Mouse (Mus musculus): ENCODE measurements around the gene Dlst. TPM values are rescaled to one million over a fixed set of nuclear protein-coding genes. Genes with fewer than 3 reads are reported as not detected.

Gene Dlst
- total and polyA plus RNA-seq, 3 experiments = 163 to 376 (median 230) TPM

GRCm38 (mm10) chr12:85141096-85141495 is 30.5 kb downstream of the Dlst start:
- H3K4me3 ChIP-seq (ENCODE audit: control insufficient read depth in 1 of 2, insufficient read depth in 1 of 2, low read depth in 2 of 2, low read length in 2 of 2) = no peak overlapping the region
- no peak for DNase-seq (ENCODE audit: low read depth, low spot score)
- H3K9ac ChIP-seq (ENCODE audit: control insufficient read depth, low read depth, low read length, poor library complexity, severe bottlenecking) = no peak overlapping the region
- H3K27ac ChIP-seq (ENCODE audit: control insufficient read depth, low read depth, low read length) = no peak overlapping the region
- no peaks in the 10 kb centered on the region for H3K36me3 ChIP-seq (ENCODE audit: control insufficient read depth in 1 of 2, insufficient read depth in 2 of 2, low read length in 2 of 2)
- no peaks in the 10 kb centered on the region for H3K79me2 ChIP-seq (ENCODE audit: control insufficient read depth, insufficient read depth, low read length, poor library complexity)
- no peaks in the 10 kb centered on the region for H3K27me3 ChIP-seq (ENCODE audit: control insufficient read depth in 1 of 2, insufficient read depth in 2 of 2, low read length in 2 of 2)
- no peaks in the 10 kb centered on the region for H3K4me1 ChIP-seq (ENCODE audit: control insufficient read depth in 1 of 2, insufficient read depth in 2 of 2, low read length in 2 of 2)
- no peak for TF ChIP-seq MEF2A (IDR thresholded peaks at IDR 0.05; ENCODE audit: extremely low read depth, insufficient replicate concordance, low read depth, low read length, poor library complexity, severe bottlenecking)
- no peak for TF ChIP-seq MAX (IDR thresholded peaks at IDR 0.05; ENCODE audit: low read length)
- TF ChIP-seq ZMIZ1 (IDR thresholded peaks at IDR 0.05; ENCODE audit: low read depth, low read length) = no peak
- TF ChIP-seq GABPA (IDR thresholded peaks at IDR 0.05; ENCODE audit: low read depth, low read length) = no peak
- TF ChIP-seq TCF12 (IDR thresholded peaks at IDR 0.05; ENCODE audit: low read depth, low read length) = no peak
- TF ChIP-seq NRF1 (IDR thresholded peaks at IDR 0.05; ENCODE audit: insufficient read depth, low read depth, low read length, poor library complexity, severe bottlenecking) = no peak
- no peak for TF ChIP-seq MAZ (IDR thresholded peaks at IDR 0.05; ENCODE audit: low read depth, low read length)
- TF ChIP-seq GATA1 (IDR thresholded peaks at IDR 0.05; ENCODE audit: low read depth, low read length) = no peak
- TF ChIP-seq CHD1 (IDR thresholded peaks at IDR 0.05; ENCODE audit: low read depth, low read length) = no peak
- H3K9me3 ChIP-seq (replicated peaks; ENCODE audit: insufficient read depth, low read length) = no peaks in the 10 kb centered on the region

- H3K27ac ChIP-seq (ENCODE audit: control insufficient read depth, low read depth, low read length) = no peak overlapping the region
- no peaks in the 10 kb centered on the region for H3K79me2 ChIP-seq (ENCODE audit: control insufficient read depth, insufficient read depth, low read length, poor library complexity)
- no peak overlapping the region for H3K4me3 ChIP-seq (ENCODE audit: control insufficient read depth in 1 of 2, insufficient read depth in 1 of 2, low read depth in 2 of 2, low read length in 2 of 2)
- H3K36me3 ChIP-seq (ENCODE audit: control insufficient read depth in 1 of 2, insufficient read depth in 2 of 2, low read length in 2 of 2) = no peaks in the 10 kb centered on the region
- no peaks in the 10 kb centered on the region for H3K4me1 ChIP-seq (ENCODE audit: control insufficient read depth in 1 of 2, insufficient read depth in 2 of 2, low read length in 2 of 2)
- H3K9me3 ChIP-seq (replicated peaks; ENCODE audit: insufficient read depth, low read length) = no peaks in the 10 kb centered on the region
- DNase-seq (ENCODE audit: low read depth, low spot score) = peak; percentile 79
- H3K27me3 ChIP-seq (ENCODE audit: control insufficient read depth in 1 of 2, insufficient read depth in 2 of 2, low read length in 2 of 2) = no peaks in the 10 kb centered on the region
- no peak overlapping the region for H3K9ac ChIP-seq (ENCODE audit: control insufficient read depth, low read depth, low read length, poor library complexity, severe bottlenecking)
- TF ChIP-seq USF2 (IDR thresholded peaks at IDR 0.05; ENCODE audit: borderline replicate concordance in 1 of 2, insufficient read depth in 1 of 2, low read depth in 1 of 2, low read length in 2 of 2) = no peak
- no peak for TF ChIP-seq SIN3A (IDR thresholded peaks at IDR 0.05; ENCODE audit: low read length)
- no peak for TF ChIP-seq NRF1 (IDR thresholded peaks at IDR 0.05; ENCODE audit: insufficient read depth, low read depth, low read length, poor library complexity, severe bottlenecking)
- no peak for TF ChIP-seq MYB (IDR thresholded peaks at IDR 0.05; ENCODE audit: low read depth, low read length)
- TF ChIP-seq USF1 (IDR thresholded peaks at IDR 0.05; ENCODE audit: low read depth, low read length) = no peak
- TF ChIP-seq KAT2A (conservative IDR thresholded peaks at IDR 0.05; ENCODE audit: low read depth, low read length) = no peak
- no peak for TF ChIP-seq MAX (IDR thresholded peaks at IDR 0.05; ENCODE audit: low read length)
- TF ChIP-seq ELF1 (IDR thresholded peaks at IDR 0.05; ENCODE audit: low read depth, low read length) = no peak
- TF ChIP-seq RAD21 (IDR thresholded peaks at IDR 0.05; ENCODE audit: low read depth, low read length) = peak; percentile 82
- no peak for TF ChIP-seq NELFE (IDR thresholded peaks at IDR 0.05; ENCODE audit: low read depth, low read length)
- TF ChIP-seq ZC3H11A (IDR thresholded peaks at IDR 0.05; ENCODE audit: low read depth, low read length) = peak; percentile 67
- TF ChIP-seq POLR2AphosphoS5 (IDR thresholded peaks at IDR 0.05; ENCODE audit: borderline replicate concordance, low read depth, low read length) = no peak
- TF ChIP-seq GABPA (IDR thresholded peaks at IDR 0.05; ENCODE audit: low read depth, low read length) = no peak
- no peak for TF ChIP-seq ZNF384 (IDR thresholded peaks at IDR 0.05; ENCODE audit: low read depth, low read length)
- no peak for TF ChIP-seq E2F4 (IDR thresholded peaks at IDR 0.05; ENCODE audit: borderline replicate concordance, low read depth, low read length)
- no peak for TF ChIP-seq JUND (IDR thresholded peaks at IDR 0.05; ENCODE audit: low read depth, low read length)
- TF ChIP-seq ZKSCAN1 (IDR thresholded peaks at IDR 0.05; ENCODE audit: low read depth, low read length) = no peak
- TF ChIP-seq SMC3 (IDR thresholded peaks at IDR 0.05; ENCODE audit: low read depth, low read length) = peak; percentile 86
- TF ChIP-seq CHD1 (IDR thresholded peaks at IDR 0.05; ENCODE audit: low read depth, low read length) = no peak
- no peak for TF ChIP-seq POLR2A (IDR thresholded peaks at IDR 0.05; ENCODE audit: control insufficient read depth in 1 of 2, insufficient read depth in 1 of 2, low read depth in 1 of 2, low read length in 2 of 2, poor library complexity in 1 of 2)
- TF ChIP-seq CHD2 (IDR thresholded peaks at IDR 0.05; ENCODE audit: low read length) = no peak
- TF ChIP-seq RCOR1 (IDR thresholded peaks at IDR 0.05; ENCODE audit: low read depth, low read length) = no peak
- TF ChIP-seq HCFC1 (IDR thresholded peaks at IDR 0.05; ENCODE audit: low read depth, low read length) = no peak
- peak; percentile 91 to 97 (median 93) for TF ChIP-seq CTCF (IDR thresholded peaks at IDR 0.05 in 2 of 3, conservative IDR thresholded peaks at IDR 0.05 in 1 of 3; ENCODE audit: control insufficient read depth in 1 of 3, insufficient read depth in 1 of 3, low read depth in 2 of 3, low read length in 3 of 3, poor library complexity in 1 of 3, severe bottlenecking in 1 of 3)
- no peak for TF ChIP-seq POLR2AphosphoS2 (IDR thresholded peaks at IDR 0.05; ENCODE audit: low read length)
- TF ChIP-seq UBTF (IDR thresholded peaks at IDR 0.05; ENCODE audit: borderline replicate concordance, insufficient read depth, low read depth, low read length) = no peak
- no peak for TF ChIP-seq TCF12 (IDR thresholded peaks at IDR 0.05; ENCODE audit: low read depth, low read length)
- TF ChIP-seq MAFK (IDR thresholded peaks at IDR 0.05; ENCODE audit: borderline replicate concordance, low read depth, low read length) = no peak
Observed at GRCm38 (mm10) chr12:85142803-85143202, 32.2 kb downstream of the Dlst start.
